Mouse (Mus musculus) stomach, postnatal 0 days (tissue): ENCODE results near the gene Cela3b. TPM values are rescaled to one million over a fixed set of nuclear protein-coding genes. Genes with fewer than 3 reads are reported as not detected.
A peak's percentile ranks its signal among the peaks of the same experiment; 100 is the strongest.
"Not testable (repeated sequence)": the region's sequence is repeated elsewhere in the genome, so short reads cannot be mapped to it uniquely, and the experiment has no call there.

Experiments
- ATAC-seq: fragments of 200-750 bp; cut with Nextera tagmentation; 2 replicates; pipeline ENCODE4 v1.8.0; 2017; ENCODE audit not compliant: low FRiP score, low TSS enrichment
- DNase-seq: peaks from one replicate; pipeline ENCODE4 v3.0.0-alpha.2; 2016; ENCODE audit warnings: low spot score
- H3K27ac ChIP-seq: fragments of 300-500 bp; sonication (generic); replicated peaks from 2 replicates; pipeline ENCODE4 v1.5.1; 2014; ENCODE audit warnings: mild to moderate bottlenecking, control low read depth
- H3K27me3 ChIP-seq: fragments of 300-500 bp; sonication (generic); 2 replicates; pipeline ENCODE4 v1.6.1; 2014; ENCODE audit warnings: low read length; ENCODE audit not compliant: control insufficient read depth, insufficient read depth
- H3K36me3 ChIP-seq: fragments of 300-500 bp; sonication (generic); 2 replicates; pipeline ENCODE4 v1.6.1; 2014; ENCODE audit warnings: low read length, mixed read lengths; ENCODE audit not compliant: control insufficient read depth, insufficient read depth
- H3K4me1 ChIP-seq: fragments of 300-500 bp; sonication (generic); replicated peaks from 2 replicates; pipeline ENCODE4 v1.6.1; 2014; ENCODE audit warnings: antibody characterized with exemption; ENCODE audit not compliant: control insufficient read depth, insufficient read depth
- H3K4me2 ChIP-seq: fragments of 300-500 bp; sonication (generic); replicated peaks from 2 replicates; pipeline ENCODE4 v1.6.1; 2014; ENCODE audit warnings: low read depth, mild to moderate bottlenecking, control low read depth, moderate library complexity
- H3K4me3 ChIP-seq: fragments of 300-500 bp; sonication (generic); 2 replicates; pipeline ENCODE4 v1.5.1; 2014; ENCODE audit warnings: low read depth, low read length, control low read depth
- H3K9ac ChIP-seq: fragments of 300-500 bp; sonication (generic); 2 replicates; pipeline ENCODE4 v1.6.1; 2014; ENCODE audit warnings: mild to moderate bottlenecking, low read length, control low read depth, mixed read lengths
- H3K9me3 ChIP-seq: fragments of 300-500 bp; sonication (generic); 2 replicates; pipeline ENCODE4 v1.6.1; 2016; ENCODE audit warnings: low read length; ENCODE audit not compliant: control insufficient read depth
- CTCF ChIP-seq: IDR thresholded peaks from 2 replicates; pipeline ENCODE4 v1.5.1; 2016; ENCODE audit warnings: antibody characterized with exemption, low read depth, mild to moderate bottlenecking, moderate library complexity
- EP300 ChIP-seq: optimal IDR thresholded peaks from 2 replicates; pipeline ENCODE3; 2016; ENCODE audit warnings: antibody characterized with exemption
- WGBS: fragments of 180-500 bp; shearing (Covaris S2); extraction: QIAGEN DNeasy Blood & Tissue Kit; methylation state at CpG from one replicate; pipeline ENCODE4 v1.1.7; 2014; 5-methylcytosine and 5-hydroxymethylcytosine counted together
- polyA plus RNA-seq: library from polyadenylated mRNA; unstranded; fragments of >200 nt; fragmentation: Nextera tagmentation; extraction: Ambion mirVana; gene quantifications from 2 replicates; pipeline ENCODE4 v1.2.1, GENCODE M21; 2015

The Cela3b gene
- polyA plus RNA-seq, 1 experiment from 2014 or later, result 4.8 TPM

DNA sequence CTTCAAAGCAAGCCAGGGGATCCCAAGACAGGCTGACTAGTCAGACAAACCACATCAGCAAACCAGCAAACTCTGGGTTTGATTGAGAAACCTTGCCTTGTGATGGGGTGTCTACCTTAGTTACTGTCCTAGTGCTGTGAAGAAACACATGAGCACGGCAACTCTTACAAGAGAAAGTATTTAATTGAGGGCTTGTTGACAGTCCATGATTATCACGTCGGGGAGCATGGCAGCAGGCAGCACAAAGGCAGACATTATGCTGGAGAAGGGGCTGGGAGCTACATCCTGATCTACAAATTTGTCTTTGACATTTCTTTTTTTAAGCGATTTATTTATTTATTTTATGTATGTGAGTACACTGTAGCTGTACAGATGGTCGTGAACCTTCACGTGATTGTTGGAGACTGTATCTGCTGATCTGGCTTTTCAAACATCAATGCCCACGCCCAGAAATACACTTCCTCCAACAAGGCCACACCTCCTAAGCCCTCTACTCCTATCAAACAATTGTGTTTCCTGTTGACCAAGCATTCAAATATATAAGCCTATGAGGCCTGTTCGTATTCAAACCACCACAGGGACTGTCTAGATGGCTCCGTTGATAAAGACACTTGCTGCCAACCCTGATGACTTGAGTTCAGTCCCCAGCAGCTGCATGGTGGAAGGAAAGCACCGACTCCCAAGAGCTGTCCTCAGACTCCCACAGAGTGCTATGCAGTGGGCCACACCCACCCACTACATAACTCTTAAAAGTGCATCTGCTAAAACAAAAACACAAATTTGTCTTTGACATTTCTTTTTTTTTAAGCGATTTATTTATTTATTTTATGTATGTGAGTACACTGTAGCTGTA is 12.4 kb downstream of the Cela3b start:
- H3K4me2 ChIP-seq, result no peak overlapping the region
- TF ChIP-seq EP300 (no peak), CTCF (no peak)
- DNase-seq (no peak), ATAC-seq (peak; percentile 53)
- no peak overlapping the region for H3K4me3 ChIP-seq
- WGBS, result 56% methylated on average over 11 of the region's 11 CpGs
- H3K27ac ChIP-seq, result no peak overlapping the region
- no peaks in the 10 kb centered on the region for H3K27me3 ChIP-seq
- no peaks in the 10 kb centered on the region for H3K4me1 ChIP-seq
- H3K36me3 ChIP-seq, result no peaks in the 10 kb centered on the region
- no peaks in the 10 kb centered on the region for H3K9me3 ChIP-seq
- H3K9ac ChIP-seq, result no peak overlapping the region

DNA sequence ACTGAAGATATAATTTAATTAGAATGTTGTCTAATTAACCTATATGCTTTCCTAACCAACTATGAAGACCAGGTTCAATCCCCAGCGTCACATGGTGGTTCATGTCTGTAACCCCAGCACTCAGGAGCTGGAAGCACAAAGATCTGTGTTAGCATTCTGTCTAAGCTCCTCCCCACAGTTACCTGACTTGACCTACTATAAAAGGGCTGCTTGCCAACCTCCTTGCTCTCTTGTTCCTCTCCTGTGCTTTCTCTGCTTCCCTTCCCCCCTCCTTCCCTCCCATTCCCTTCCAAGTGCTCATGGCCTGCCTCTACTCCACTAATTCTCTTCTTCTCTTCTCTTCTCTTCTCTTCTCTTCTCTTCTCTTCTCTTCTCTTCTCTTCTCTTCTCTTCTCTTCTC is 15.4 kb downstream of the Cela3b start:
- Histone ChIP-seq H3K9ac (no peak overlapping the region), H3K4me1 (no peaks in the 10 kb centered on the region), H3K9me3 (no peaks in the 10 kb centered on the region), H3K27me3 (no peaks in the 10 kb centered on the region), H3K4me3 (no peak overlapping the region), H3K4me2 (no peak overlapping the region), H3K27ac (no peak overlapping the region), H3K36me3 (no peaks in the 10 kb centered on the region)
- DNase-seq, result no peak
- 58% methylated on average over 1 of the region's 1 CpGs for WGBS
- ATAC-seq, result no peak
- TF ChIP-seq EP300 (no peak), CTCF (no peak)

- H3K4me2 ChIP-seq, H3K36me3 ChIP-seq, H3K27ac ChIP-seq, DNase-seq, H3K4me1 ChIP-seq, H3K4me3 ChIP-seq, H3K27me3 ChIP-seq, H3K9me3 ChIP-seq, H3K9ac ChIP-seq: not testable (repeated sequence)
- 50% methylated on average over 7 of the region's 7 CpGs for WGBS
- peak; percentile 45; the same call in 1 of the 2 replicates for ATAC-seq
These were observed 18.1 kb downstream of the Cela3b start for GRCm38 (mm10) chr4:137412185-137412709.

DNA sequence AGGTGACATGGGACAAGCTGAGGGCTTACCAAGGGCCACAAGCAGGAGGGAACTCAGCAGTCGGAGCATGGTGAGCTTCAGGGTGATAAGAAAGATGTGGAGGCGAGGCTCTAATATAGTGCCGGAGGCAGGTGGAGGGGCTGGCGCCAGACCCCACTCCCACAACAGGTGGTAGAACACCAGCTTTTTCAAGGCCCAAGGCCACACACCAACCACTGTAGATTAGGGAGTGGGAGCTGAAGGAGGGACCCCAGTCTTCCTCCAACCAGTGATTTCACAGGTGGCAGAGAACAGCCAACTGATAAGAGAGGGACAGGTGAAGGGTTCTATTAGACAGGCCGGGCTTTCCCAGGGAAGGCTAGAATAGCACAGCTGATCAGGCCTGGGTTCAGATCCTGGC is 20.6 kb downstream of the Cela3b start, which contains the start of gene Cela3a:
TSS of gene Cela3a (minus strand) at position 101 of the 400 bp plus-strand sequence.
- Histone ChIP-seq H3K9ac (no peak within 1 kb of the TSS), H3K27me3 (no peaks in the 10 kb centered on the region), H3K9me3 (no peaks in the 10 kb centered on the region), H3K36me3 (no peaks in the 10 kb centered on the region), H3K27ac (no peak within 1 kb of the TSS), H3K4me1 (no peaks in the 10 kb centered on the region), H3K4me3 (no peak within 1 kb of the TSS), H3K4me2 (no peak within 1 kb of the TSS)
- TF ChIP-seq EP300, result no peak
- TF ChIP-seq CTCF, result no peak
- DNase-seq (no peak), ATAC-seq (no peak)
- WGBS, result 86% methylated on average over 5 of the region's 5 CpGs

GRCm38 (mm10) chr4:137405571-137405970 is 24.8 kb downstream of the Cela3b start:
- H3K9ac ChIP-seq, result no peak overlapping the region

More at GRCm38 (mm10) chr4:137405571-137405970, 24.8 kb downstream of the Cela3b start:
- Histone ChIP-seq H3K27ac (no peak overlapping the region), H3K9me3 (no peaks in the 10 kb centered on the region), H3K4me3 (no peak overlapping the region), H3K36me3 (no peaks in the 10 kb centered on the region), H3K27me3 (no peaks in the 10 kb centered on the region), H3K4me2 (no peak overlapping the region), H3K4me1 (no peaks in the 10 kb centered on the region)
- no peak for ATAC-seq
- WGBS, result 94% methylated on average over 3 of the region's 3 CpGs
- DNase-seq, result no peak
- no peak for TF ChIP-seq EP300
- no peak for TF ChIP-seq CTCF
